Mouse (Mus musculus): ENCODE measurements around the gene Prpf4b.

GRCm38 (mm10) chr13:34875166-34875710 lies at the start of gene Prpf4b:
- TF ChIP-seq POLR2A (IDR thresholded peaks at IDR 0.05; ENCODE audit: borderline replicate concordance, extremely low read depth, insufficient read depth, insufficient read length, poor library complexity, severe bottlenecking) (no peak; the same call in 1 of the 2 replicates), CTCF (IDR thresholded peaks at IDR 0.05; ENCODE audit: borderline replicate concordance, extremely low read depth, insufficient read depth, insufficient read length) (no peak)

Data from brain, embryonic 14.5 days (tissue).